Mouse (Mus musculus): ENCODE measurements at regions not wholly inside any gene's neighbourhood (a gene's known extent, or its start where the extent isn't known, plus 50 kb on each side); places are given as distances from the start of the nearest gene placed in this dataset.

GRCm38 (mm10) chr17:63798381-63798780 lies 64.5 kb upstream of the Fer start:
- no peak for DNase-seq (ENCODE audit: low spot score)

GRCm38 (mm10) chr17:63798961-63799531 lies 63.8 kb upstream of the Fer start:
- no peak for DNase-seq (ENCODE audit: low spot score)

GRCm38 (mm10) chr17:63801411-63801810 lies 61.5 kb upstream of the Fer start:
- DNase-seq (ENCODE audit: low spot score): no peak

- DNase-seq (ENCODE audit: low spot score): no peak
Measured at GRCm38 (mm10) chr17:63802846-63803245, 60.0 kb upstream of the Fer start.

GRCm38 (mm10) chr17:63803599-63803998 lies 59.3 kb upstream of the Fer start:
- DNase-seq (ENCODE audit: low spot score): peak; percentile 69

GRCm38 (mm10) chr17:63804416-63804815 lies 58.4 kb upstream of the Fer start:
- no peak for DNase-seq (ENCODE audit: low spot score)

GRCm38 (mm10) chr17:63806360-63806759 lies 56.5 kb upstream of the Fer start:
- DNase-seq (ENCODE audit: low spot score): no peak

- no peak for DNase-seq (ENCODE audit: low spot score)
Measured at GRCm38 (mm10) chr17:63807590-63808228, 55.2 kb upstream of the Fer start.

GRCm38 (mm10) chr17:63808756-63809155 lies 54.1 kb upstream of the Fer start:
- no peak for DNase-seq (ENCODE audit: low spot score)

GRCm38 (mm10) chr17:63811246-63811785 lies 51.5 kb upstream of the Fer start:
- no peak for DNase-seq (ENCODE audit: low spot score)

- no peak for DNase-seq (ENCODE audit: low spot score)
Measured at GRCm38 (mm10) chr17:63812586-63812985, 50.3 kb upstream of the Fer start.

Data from heart, adult 8-10 months (tissue).